Mouse (Mus musculus) left cerebral cortex, postnatal 14 days (tissue): ENCODE data around the gene Zfp648. TPM values are rescaled to one million over a fixed set of nuclear protein-coding genes. Genes with fewer than 3 reads are reported as not detected.
A peak's percentile ranks its signal among the peaks of the same experiment; 100 is the strongest.

Experiments used
- DNase-seq, 2 experiments: peaks; one replicate each; pipeline ENCODE4 v3.0.0; 2021 to 2022; ENCODE audit warnings: low spot score in 2 of 2, mixed read lengths in 1 of 2
- intact Hi-C: fragments of 180-260 bp; cut with DNase I; formaldehyde crosslinking; loops from one replicate; pipeline ENCODE4 v1.15.1; 2025
- long read RNA-seq, 2 experiments: library from polyadenylated mRNA; stranded (forward); transcript quantifications; one replicate each; pipeline ENCODE4 v2.0.0; 2021
- total RNA-seq, 2 experiments: library from RNA; stranded (reverse); gene quantifications; 2 replicates each; pipeline ENCODE4 v1.2.3; 2021

The Zfp648 gene
- total RNA-seq = under 1 TPM; 0.51 to 0.59 TPM
- long read RNA-seq, experiment 1, partial matches to known transcripts = 0 of 1 reads
- long read RNA-seq, experiment 1, other reads (novel, unspliced or antisense) = 1 of 1 reads
- long read RNA-seq, experiment 2, partial matches to known transcripts = 0 of 1 reads
- long read RNA-seq, experiment 2, other reads (novel, unspliced or antisense) = 1 of 1 reads

DNA sequence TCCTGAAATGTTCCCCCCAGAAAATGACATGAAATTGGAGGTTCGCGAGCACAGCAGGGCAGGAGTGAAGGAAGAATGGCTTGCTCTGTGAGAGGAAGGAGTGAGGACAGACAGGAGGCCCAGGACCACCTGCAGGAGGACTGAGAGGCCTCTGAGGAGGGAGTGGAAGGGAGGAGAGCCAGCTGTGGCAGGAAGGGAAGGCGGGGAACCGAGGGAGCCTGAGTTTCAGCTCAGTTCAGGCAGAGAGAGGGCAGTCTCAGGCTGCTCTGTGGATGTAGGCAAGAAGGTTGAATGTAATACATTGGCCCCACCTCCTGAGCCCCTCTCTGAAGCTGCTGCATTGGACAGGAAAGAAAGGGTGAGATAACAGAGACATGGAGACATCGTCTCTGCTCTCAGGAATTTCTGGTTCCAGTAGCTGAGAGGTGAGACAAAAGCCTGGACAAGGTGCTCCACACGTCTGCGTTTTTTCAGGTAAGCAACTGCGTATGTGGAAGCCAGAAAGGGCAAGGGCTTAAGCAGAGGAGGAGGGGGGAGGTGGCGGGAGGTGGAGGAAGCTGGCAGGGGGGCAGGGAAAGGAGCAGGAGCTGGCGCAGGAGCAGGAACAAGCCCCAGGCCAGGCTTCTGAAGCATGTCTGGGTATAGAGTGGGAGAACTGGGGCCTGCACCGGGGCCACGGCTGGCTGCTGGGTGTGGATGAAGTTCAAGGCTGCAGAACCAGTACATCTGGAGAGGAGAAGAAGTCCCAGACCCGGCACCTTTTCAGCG lies at the start of gene Zfp648:
Gene Zfp648, plus strand, starts transcription at position 233 of the 768 bp plus-strand sequence.
- intact Hi-C loops = loop anchor here (5.0 kb wide), 1 partner anchor 526 kb away; no protein-coding TSS in a partner anchor
- no peak for DNase-seq

DNA sequence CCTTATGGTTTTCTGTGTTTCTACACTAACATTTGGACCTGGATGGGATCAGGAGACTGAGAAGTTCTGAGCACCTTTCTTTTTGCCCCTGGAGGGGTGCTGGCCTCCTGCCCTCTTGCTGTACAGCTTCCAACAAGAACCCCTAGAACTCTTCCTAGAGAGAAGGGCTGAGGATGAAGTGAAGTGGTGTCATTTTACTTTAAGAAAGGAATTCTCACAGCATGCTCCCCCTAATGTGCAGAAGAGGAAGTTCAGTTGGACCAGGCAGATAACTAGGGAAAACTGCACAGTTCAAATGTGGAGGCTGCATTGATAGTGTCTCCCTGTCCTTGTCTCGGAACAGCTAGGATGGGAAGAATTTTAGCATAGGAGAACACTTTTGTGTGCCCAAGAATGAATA lies 48.4 kb upstream of the Zfp648 start:
- intact Hi-C loops = no loop called here
- DNase-seq = no peak

DNA sequence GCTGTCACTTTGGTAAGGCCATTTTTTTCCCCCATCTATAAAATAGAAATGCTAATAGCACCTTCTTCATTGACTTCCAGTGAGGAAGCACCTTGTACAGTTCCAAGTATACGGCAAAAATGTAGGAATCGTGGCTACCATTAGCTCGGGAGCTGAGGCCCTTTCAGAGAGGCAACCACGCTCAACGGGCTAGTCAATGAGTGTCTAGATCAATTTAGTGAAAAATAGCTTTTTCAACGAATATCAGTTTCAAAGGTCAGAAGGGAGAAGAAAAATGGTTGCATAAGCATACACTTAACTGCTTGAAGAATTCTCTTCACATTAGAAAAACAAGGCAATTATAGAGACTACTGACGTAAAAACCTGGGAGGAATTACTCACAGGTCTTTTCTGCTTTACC lies 47.2 kb upstream of the Zfp648 start:
- DNase-seq = no peak
- intact Hi-C loops = no loop called here

DNA sequence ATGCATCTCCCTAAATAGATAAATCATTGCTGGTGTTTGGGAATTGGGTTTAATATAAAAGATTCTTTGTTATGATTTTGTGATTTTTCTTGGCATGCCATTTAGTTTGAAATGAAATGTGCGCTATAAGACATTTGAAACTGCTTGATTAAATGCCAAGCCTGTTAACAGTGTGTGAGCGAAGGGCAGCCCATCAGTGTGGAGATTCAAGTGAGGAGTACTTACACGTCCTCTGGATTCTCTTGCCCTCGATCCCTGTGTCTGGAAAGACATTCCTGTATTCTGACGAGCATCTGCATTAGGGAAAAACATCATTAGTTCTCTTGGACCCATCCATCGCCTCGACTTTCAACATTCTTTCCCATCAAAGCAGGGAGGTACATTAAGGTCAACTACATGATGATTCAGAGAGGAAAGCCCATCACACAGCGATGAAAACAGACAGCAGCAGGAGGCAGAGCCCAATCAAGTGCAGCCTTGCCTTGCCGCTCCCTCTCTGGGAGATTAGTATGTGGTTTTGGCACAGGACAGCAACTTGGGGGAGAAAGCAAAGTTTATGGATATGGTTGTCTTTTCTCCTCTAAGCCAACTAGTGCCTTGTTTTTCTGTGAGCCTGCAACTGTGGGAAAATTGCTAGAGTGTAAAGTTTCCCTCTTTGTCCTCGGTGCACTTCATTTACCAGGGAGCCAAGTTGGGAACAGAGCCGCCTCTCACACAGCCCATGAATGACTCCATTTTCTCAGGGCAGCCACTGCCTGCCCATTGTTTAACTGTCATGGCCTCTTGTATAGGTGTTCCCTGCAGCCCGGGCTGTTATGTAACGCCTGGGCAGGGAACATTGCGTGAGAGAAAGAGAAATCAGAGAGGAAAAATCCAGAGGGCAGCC lies 44.6 kb upstream of the Zfp648 start:
- intact Hi-C loops = no loop called here
- peak; percentile 47 to 73 for DNase-seq

DNA sequence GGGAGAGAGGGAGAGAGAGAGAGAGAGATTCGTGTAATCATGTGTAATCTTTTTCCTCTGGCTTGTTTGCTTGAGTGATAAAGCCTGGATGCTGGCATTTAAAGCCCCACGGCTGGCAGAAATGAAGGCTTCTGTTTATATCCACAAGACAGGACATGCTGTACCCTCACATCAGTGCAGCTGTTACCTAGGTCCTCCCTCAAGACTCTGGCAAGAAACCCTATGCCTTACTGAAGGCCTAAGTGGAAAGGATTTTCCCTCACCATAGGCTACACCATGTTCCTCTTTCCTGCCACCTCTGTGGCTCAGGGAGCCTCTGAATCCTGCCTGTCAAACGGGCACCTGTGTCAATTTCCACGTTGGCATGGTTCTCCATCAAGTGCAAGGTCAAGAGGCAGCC lies 43.9 kb upstream of the Zfp648 start:
- DNase-seq = peak; percentile 50 to 72
- intact Hi-C loops = no loop called here

DNA sequence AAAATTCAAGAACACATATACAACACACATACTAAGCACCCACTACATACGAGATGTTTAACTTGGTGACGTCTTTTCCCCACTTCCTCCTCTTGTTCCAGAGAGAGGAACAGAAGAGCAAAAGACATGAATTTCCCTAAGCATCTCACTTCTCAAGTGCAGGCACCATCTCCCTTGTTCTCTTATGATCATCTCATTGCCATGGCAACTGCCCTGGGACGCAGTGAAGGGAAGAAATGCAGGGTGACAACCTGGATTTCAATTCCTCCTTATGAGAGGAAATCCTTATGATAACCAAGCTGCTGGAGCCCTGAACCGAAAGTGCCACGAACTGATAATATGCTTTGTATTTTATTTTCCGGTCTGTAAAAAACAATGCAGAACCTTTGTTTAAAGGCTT lies 33.3 kb upstream of the Zfp648 start:
- DNase-seq = no peak
- intact Hi-C loops = no loop called here

DNA sequence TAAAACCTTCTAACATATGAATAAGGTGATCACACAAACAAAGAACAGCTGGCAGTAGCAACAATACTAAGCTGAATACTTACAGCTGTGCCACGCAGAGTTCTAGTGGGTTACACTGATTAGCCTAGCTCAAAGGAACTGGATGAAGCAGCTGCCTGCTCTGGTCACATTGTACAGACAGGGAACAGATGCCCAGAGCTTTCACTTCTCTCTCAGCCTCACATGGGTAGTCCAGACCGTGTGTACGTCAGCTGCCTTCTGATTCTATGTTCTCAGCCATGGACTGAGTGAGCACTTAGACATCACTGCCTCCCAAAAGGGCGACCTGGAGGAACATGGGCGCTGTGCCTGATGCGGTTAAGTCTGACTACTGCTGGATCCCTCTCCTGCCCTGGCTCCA lies 25.7 kb upstream of the Zfp648 start:
- peak in 1 of 2 experiments; percentile 63 for DNase-seq
- intact Hi-C loops = loop anchor here (5.0 kb wide), 1 partner anchor 143 kb away; no protein-coding TSS in a partner anchor

DNA sequence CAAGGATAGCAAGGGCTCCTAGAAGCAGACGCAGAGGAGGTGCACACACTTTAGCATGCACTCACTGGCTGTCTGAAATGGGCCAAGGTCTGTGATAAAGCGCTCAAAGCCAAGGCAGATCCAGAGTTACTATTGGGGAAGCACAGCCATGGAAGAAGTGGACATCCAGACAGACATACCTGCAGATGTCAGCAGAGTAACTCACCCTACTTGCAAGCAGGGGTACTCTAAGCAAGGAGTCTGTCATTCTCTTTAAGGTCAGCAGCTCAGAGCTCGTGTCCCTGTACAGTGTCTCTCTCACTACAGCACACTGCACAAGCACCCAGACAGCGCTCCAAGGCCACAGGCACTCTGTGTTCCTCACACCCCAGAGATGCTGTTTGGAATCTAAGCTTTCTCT lies 23.2 kb upstream of the Zfp648 start:
- no peak for DNase-seq
- intact Hi-C loops = loop anchor here (5.0 kb wide), 1 partner anchor 145 kb away; no protein-coding TSS in a partner anchor

DNA sequence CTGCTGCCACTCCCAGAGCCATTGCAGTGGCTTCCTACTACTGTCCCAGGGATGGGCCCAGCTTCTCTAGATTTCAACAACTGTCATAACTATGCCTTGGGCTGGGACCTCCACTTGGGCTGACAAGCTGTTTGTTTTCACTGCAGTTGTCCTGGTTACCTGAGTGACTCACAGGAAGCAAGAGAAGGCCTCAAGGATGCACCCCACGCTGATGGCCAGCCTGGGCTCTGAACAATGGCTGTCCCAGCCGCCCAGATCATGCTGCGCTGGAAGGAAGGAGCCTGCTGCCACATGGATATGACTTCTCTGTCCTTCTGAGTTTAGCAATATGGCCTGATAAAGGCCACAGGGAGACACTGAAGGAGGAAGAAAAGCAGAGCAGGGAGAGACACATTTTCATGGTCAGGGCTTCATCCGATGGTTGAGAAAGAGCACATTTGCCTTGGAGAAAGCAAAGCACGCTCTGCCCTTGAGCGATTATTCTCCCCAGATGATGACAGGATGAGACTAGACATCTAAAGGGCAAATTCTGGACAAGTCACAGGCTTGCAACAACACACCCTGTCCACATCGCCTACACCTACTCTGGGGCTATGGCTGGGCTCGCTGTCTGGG lies 22.3 kb upstream of the Zfp648 start:
- intact Hi-C loops = loop anchor here (5.0 kb wide), 1 partner anchor 146 kb away; no protein-coding TSS in a partner anchor
- no peak for DNase-seq

DNA sequence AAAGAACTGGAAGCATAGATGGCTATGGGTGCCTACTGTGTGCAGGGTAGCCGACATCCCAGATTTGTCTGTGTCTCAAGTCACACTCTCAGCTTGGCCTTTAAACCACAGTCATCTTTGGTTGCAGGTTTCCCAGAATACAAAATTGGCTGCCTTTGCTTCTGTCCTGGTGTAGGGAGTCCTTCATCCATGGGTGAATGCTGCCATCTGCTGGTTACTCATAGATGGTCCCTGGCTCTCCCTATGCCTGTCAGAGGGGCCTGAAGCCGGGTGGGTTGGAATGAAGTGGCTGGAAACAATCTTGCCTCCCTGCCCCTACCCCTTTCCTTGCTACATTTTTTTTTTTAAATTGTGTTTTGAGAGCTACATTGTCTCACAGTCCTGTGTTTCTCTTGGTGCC lies 20.0 kb upstream of the Zfp648 start:
- intact Hi-C loops = loop anchor here (1.0 to 5.0 kb wide), 4 partner anchors 59 to 434 kb away; partner anchors contain the start of gene Rnasel
- peak; percentile 89 to 92 for DNase-seq

DNA sequence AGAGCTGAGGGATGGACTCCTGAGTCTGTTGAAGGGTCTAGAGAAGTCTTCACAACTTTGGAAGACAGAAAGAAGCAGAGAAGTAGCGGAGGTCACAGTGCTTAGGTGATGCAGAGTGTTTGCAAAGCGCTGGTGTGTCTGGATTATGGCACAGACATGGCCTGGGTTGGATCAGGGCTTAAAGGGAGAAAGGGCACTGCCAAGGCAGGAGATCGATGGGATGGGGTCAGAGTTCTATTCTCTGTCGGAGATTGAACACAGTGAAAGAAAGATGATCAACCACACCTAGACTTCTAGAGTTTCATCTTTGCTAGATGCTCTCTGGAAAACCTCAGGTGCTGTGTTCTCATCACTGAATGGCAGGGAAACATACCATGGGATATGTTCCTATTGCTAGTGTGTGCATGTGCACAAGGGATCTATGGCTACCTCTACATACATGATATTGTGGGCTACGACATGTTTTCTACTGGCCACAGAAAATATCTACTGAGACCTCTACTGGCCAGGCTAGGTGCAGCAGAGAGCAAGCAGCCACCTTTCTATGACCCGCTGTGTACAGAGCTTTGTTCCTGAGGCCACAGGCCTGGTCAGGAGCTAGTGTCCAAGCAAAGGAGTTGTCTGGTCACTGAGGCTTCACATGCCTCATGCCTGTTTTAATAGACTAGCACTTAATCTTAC lies 18.5 kb upstream of the Zfp648 start:
- DNase-seq = no peak
- intact Hi-C loops = loop anchor here (5.0 kb wide), 3 partner anchors 60 to 435 kb away; partner anchors contain the start of gene Rnasel

DNA sequence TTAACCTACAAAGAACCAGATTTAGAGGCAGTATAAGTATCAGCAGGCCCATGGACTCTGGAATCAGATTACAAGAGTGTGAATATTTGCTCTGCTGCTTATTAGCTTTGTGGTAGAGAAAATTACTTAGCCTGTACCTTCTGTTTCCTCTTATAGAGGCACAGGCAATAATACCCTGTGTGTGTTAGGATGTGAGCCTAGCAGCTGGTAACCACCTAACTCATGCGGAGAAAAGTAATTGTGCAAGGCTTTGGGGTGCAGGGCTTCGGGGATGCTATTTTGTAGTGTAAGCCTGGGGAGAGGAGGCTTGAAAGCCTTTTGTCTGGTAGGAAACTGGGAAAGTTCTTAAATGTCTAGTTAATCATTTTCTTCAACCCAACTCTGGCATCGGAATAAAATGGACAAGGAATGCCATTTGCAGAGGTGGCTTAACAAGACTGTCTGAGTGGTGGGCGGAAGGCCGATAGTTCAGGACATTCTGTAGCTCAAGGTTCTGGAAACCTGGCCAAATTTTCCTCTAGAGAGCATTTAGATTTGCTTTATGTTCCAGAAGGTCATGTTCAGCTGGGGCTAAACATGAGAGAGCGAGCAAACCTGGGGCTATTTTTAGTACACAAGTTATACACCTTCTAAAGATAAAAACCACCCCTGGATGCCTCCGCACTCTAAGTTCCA lies 17.8 kb upstream of the Zfp648 start:
- intact Hi-C loops = loop anchor here (5.0 kb wide), 3 partner anchors 61 to 436 kb away; partner anchors contain the start of gene Rnasel
- no peak for DNase-seq

DNA sequence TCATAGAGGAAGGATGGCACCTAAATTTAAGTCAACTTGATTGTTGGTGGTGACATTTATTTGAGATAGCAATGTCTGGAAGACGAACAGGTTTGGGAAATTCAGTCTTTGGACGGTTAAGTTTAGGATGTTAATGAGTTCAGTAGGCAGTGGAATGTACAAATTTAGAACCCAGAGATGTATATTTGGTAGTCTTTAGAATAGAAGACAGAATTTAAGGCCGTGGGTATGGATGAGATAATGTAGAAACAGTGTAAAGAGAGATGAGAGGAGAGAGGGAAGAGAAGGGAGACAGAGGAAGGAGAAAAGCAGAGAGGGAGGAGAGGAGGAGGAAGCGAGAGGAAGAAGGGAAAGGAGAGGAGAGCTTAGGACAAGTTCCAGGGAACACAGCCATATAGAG lies 12.8 kb upstream of the Zfp648 start:
- intact Hi-C loops = no loop called here
- DNase-seq = peak in 1 of 2 experiments; percentile 30

DNA sequence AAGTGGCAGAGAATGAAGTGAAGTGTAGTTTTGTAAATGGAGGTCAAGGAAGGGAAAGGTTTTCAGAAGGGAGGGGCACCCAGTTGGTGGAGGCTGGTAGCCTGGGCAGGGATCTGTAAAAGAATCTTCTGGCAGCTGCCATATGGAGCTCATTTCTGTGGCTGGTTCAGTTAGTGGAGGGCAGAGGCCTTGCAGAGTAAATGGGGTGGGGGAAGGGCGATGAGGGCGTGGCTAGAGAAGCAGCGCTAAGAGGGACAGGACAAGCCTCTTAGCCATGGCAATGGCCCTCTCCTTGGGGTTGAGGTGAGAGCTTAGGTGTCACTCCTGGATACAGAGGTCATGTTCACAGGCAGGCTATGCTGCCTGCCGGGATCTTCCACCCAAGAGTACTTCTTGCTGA lies 12.4 kb upstream of the Zfp648 start:
- DNase-seq = no peak
- intact Hi-C loops = no loop called here

DNA sequence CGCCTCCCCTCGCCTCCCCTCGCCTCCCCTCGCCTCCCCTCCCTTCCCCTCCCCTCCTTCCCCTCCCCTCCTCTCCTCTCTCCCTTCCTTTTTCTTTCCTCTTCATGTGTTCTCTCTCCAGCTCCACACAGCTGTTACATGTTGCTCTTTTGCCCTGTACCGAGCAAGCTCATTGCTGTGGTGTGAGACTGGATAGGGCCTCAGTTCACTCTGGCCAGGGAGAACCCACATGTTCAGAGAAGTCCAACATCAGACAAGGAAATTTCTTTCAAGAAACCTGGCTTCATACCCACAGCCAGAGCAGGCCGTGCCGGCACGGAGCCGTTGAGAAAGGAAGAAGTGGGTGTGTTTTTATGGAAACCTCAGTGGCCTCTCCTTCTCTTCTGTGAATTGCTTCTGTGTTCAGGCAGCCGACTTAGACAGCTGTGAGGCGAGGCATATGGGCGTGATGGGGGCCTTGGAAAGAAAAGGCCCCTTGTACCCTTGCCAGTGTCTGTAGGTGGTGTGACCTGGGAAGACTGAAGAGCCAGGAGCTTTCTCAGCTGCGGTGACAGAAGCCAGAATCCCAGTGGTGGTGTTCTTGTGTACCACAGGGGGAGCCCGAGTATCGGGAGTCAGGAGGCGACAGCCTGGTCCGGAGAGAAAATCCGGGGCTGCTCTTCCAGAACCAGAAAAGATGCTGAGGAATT lies 11.0 kb upstream of the Zfp648 start:
- peak; percentile 74 to 90 for DNase-seq
- intact Hi-C loops = no loop called here

DNA sequence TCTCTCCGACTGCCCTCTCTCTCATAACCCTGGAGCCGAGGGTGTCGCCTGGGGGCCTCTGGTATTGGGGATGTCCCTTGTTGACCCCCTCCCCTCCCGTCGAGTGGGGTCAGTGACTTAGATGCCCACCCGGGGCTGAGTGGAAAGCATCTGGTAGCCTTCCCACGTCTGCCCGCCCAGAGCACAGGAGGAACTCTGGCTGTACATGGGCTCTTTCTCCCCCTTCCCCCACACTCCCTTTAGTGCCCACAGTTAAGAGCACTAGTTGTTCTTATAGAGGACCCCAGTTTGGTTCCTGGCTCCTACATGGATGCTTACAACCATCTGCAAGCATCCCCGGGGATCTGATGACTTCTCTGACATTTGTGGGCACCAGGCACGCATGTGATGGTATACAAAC lies 2.1 kb upstream of the Zfp648 start:
- DNase-seq = no peak
- intact Hi-C loops = no loop called here

DNA sequence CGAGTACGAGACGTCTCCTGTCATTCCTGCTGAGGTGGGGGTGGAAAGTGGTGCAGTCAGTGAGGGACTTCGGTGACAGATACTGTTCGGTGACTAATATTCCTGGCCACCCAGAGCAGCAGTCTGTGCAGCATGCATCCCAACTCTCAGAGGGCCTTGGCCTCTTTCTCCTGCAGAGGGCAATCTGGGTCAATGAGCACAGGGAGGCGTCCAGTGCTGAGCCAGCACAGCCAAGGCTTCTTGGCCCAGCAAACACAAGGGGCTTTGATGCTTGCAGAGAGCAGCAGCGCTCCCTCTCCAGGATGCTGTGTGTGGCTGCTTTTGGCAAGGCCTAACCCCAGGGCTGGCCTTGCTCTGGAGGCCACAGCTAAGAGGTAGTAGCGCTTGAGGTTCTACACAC lies 1.6 kb downstream of the Zfp648 start:
- peak; percentile 50 to 56 for DNase-seq
- intact Hi-C loops = loop anchor here (5.0 kb wide), 1 partner anchor 525 kb away; no protein-coding TSS in a partner anchor

DNA sequence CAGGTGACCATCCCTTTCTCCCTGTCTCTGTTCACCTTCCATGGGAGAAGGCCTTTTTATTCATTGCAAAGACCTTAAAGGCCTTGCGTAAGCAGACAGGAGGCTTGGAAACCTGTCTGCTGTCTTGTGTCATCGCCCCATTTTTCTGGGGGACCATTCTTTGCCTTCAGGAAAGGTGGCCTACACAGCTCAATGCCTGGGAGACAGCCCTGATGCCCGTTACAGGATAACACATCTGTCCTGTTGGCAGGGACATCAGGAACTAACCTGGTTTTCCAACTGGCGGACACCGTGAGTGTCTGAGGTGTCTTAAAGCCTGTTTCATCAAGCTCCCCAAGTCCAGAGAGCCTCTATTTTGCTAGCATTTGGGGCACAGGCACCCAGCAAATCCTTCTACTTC lies 2.4 kb downstream of the Zfp648 start:
- intact Hi-C loops = loop anchor here (5.0 kb wide), 1 partner anchor 524 kb away; no protein-coding TSS in a partner anchor
- DNase-seq = no peak
